Mouse (Mus musculus) common myeloid progenitor, adult 5-6 weeks (primary cell): ENCODE data around the gene Itih2. TPM values are rescaled to one million over a fixed set of nuclear protein-coding genes. Genes with fewer than 3 reads are reported as not detected.
A peak's percentile ranks its signal among the peaks of the same experiment; 100 is the strongest.

ENCODE experiments used
- ATAC-seq: replicated peaks from 2 replicates; pipeline ENCODE4 v1.8.0; 2016; ENCODE audit warnings: low read depth, mild to moderate bottlenecking, moderate TSS enrichment, inconsistent platforms; ENCODE audit not compliant: poor library complexity, severe bottlenecking
- total RNA-seq: library from RNA; stranded (forward); fragments of 200-1000, 187-1606 nt; gene quantifications from 2 replicates; pipeline ENCODE4 v1.2.3, GENCODE M21; 2017

The Itih2 gene
- total RNA-seq, 1 experiment from 2014 or later = not detected

DNA sequence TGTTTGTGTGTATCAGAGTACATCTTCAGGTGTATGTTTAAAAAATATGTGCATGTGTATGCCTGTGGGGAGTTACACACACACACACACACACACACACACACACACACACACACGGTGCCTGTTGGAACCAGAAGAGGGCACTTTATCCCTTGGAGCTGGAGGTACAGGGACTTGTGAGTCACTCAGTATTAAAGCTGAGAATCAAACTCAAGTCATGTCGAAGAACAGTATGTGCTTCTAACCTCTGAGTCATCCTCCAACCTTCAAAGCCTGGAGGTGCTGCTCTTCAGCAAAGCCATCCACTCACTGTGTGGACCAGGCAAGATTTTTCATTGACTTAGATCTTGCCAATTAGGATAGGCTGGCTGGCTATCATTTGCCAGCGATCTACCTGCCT is 9.4 kb downstream of the Itih2 start:
- no peak for ATAC-seq

DNA sequence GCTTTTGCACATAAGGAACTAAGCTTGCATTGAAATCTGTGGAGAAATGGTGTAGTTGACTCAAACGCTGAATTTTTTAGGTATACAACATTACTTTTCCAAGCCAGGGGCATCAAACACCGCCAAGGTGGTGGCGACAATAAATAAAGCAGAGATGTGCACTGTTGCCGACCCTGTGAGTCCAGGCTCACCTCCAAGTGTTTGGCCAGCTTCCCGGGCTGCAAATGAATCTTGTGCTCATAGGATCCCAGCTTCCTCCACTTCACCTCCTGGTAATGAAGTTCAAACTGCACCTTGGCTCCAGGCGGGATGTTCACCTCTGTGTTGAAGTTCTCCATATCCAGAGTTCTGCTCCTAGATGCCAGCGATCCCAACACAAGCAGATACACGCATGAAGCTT is 11.9 kb downstream of the Itih2 start:
- no peak for ATAC-seq

DNA sequence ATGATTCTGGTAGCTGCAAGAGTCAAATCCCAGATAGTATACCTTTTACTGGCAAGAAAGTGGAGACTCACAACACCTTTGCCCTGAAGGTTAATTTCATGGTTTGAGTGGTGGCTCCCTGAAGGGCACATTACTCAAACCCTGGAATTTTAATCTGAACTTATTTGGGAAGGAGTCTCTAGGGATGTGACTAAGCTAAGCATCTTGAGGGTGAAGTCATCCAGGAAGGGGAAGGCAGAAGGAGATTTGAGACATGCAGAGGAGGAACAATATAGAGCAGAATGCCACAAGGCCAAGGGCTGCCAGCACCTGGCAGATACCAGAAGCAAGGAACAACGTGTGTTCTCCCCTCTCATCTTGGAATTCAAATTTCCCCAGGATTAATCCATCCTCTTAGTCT is 12.4 kb downstream of the Itih2 start:
- no peak for ATAC-seq

DNA sequence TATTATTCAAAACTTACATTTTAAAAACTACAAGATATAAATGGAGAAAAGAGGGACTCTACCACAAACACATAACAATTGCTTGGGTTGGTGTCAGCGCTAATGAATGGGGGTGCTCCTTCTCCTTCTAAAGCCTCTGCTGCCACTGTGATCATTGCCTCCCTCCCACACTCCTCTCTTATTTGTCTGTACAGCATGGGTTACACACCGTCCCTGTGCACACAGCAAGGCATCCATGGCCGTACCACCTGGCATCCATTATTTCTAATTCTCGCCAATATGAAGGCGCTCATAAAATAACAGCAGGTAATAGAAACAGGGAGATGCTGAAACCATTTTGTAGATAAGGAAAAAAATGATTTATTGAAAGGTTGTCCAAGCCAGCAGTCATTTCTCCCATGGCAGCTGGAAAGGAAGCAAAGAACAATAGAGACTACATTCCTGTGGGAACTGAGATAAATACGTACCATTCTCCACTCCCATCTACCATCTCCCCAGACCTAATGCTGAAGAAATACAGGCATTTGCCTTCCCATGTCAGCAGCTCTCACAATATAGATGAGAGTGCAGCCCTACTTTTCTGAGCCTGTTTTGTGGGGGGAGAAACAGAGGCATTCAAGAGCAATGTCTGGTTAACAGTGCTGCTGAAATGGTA is 22.5 kb downstream of the Itih2 start:
- no peak for ATAC-seq

DNA sequence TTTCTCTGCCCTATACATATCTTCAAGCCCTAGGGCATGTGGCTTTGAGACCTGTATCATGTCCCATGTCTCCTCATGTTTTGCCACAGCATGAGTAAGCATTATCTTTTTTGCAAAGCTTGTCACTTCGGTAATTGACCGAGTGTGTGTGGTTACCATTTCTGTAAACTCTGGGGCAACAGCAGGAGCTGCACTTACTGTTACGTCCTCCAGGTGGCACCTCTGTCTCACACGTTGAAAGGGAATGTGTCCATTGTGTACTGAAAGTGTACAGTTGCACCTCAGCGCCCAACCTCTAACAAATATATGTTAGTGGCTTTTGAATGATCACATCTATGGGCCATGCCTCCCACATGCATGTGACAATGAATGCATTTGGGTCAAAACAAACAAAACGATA is 30.0 kb downstream of the Itih2 start:
- ATAC-seq = peak; percentile 94

DNA sequence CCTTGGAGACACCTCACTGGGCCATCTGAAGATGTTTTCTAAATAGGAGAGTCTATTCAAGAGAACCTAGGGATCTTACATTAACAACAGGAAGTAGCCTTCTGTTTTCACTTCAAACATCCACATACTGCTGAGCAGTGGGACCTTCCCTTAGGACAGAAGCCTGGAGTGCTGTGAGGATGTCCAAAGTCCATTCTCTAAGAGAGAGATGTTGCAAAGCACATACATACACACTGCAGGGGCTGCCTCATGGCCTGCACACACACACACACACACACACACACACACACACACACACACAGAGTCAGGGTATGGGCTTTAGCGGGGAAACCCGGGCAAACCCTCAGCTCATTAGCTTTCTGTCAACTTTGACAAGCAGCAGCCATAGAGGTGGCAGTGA is 30.7 kb downstream of the Itih2 start:
- no peak for ATAC-seq

DNA sequence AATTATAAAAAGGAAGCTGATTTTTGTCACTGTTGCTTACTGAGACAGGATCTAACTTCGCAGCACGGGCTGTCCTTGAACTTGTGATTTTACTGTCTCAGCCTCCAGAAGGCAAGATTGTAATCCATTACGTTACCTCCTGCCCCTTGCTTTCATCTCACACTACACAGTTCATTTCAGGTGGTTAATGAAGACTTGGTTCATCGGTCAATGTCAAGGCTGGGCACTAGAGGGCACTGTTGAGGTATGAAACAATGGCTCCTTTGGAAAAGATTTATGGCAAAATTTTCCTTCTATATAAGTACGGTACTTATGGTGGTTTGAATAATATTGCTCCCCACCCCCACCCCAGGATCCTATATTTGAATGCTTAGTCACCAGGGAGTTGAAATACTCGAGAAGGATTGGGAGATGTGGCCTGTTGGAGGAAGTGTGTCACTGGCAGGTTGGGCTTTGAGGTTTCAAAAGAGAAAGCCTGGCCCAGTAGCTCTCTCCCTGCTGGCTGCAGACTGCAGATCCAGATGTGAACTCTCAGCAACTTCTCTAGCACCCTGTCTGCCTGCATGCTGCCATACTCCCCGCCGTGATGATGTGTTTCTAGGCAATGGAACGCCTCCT is 32.5 kb downstream of the Itih2 start:
- peak; percentile 64 for ATAC-seq

DNA sequence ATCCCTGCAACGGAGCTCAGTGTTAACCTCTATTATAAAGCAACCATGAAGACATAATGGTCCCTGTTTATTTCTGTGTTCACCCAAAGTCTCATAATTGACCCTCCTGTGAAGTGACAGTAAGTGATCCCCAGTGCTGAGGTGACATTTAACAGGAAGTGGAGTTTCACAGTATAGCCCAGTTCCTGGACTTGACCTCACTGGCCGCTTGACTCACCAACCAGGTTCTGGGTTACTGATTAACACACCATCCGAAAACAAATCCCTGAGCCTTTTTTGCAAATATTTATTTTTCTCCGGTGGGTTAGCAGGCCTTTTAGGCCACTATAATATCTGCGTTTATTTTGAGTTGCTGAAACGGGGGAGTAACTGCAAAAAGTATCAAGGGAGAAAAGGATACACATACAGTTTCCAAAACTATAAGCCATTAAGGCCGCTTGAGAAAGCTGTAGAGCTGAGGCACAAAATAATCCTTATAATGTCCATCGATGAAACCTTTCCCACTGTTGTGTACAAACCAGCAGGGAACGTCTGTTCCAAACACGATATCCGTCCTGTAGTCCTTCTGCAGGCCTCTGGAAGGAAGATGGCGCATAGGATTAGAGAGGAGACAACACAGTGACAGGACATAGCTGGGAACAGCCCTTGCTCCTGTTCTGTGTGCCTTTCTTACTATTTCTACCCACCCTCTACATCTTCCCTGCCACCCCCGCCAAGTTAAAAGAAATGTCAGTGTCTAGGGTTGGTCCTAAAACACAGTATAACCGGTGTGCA is 36.7 kb downstream of the Itih2 start:
- no peak for ATAC-seq

DNA sequence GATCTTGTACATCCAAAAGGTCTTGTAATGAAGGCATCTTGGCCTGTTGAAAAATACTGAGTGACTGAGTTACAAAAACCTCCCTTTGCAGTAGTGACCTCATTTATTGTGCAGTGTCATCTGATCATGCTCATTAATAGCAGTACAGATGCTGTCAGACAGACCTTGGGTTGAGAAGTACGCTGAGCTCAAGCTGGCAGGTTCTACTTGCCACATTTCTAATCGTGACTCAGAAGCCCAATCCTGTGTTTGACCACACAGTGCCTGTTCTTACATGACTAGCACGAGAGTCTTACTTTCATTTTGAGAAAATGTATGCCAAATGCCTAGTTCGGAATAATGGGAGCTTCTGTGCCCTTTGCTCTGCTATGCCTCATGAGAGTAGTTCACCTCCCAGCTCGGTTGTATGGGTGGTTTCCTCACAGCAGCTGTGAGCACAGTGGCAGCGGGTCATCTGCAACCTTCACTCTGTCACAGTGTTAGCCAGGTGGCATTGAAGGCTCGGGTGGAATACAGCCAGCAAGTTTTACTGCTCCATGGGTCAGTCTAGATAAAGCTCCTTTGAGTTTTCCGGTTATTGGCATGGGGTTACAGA is 43.8 kb downstream of the Itih2 start:
- ATAC-seq = no peak

DNA sequence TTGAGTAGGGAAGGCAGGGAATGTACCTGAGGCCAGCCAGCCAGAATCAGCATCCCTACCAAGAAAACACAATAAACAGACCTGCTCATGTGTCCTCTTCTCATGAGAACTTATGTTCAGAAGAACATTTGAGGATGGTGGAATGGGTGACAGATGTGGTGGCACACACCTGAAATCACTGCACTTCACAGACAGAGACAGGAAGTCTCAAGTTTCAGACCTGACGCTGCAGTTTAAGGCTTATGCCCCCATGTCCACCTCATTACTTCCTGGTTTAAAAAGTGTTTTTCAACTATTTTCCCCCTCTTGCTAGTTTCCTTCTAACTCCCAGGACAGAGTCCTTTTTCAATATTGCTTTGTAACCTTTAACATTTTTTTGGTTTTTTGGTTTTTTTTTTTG is 48.5 kb downstream of the Itih2 start:
- ATAC-seq = no peak

DNA sequence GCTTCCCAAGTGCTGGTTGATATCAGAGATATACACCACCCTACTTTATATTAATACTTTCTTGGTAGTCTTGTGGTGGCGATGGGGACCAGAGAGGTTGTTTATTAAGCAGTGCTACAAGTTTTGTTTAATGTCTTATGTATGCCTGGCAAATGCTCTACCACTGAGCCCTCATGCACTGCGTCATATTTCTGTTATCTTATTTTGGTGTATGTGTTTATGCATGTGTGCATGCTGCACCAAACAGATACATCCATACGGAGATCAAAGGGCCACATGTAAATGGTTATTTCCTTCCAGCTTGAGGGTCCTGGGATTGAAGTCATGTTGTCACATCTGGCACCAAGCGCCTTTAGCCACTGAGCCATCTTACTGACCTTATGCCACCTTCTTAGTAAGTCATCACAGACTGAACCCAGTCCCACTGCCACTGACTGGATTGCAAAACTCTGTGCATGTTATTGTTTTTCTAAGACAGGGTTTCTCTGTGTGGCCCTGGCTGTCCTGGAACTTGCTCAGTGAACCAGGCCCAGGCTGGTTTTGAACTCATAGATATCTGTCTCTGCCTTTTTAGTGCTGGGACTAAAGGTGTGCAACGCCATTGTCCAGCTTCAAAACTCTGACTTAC is 49.6 kb downstream of the Itih2 start:
- ATAC-seq = no peak

DNA sequence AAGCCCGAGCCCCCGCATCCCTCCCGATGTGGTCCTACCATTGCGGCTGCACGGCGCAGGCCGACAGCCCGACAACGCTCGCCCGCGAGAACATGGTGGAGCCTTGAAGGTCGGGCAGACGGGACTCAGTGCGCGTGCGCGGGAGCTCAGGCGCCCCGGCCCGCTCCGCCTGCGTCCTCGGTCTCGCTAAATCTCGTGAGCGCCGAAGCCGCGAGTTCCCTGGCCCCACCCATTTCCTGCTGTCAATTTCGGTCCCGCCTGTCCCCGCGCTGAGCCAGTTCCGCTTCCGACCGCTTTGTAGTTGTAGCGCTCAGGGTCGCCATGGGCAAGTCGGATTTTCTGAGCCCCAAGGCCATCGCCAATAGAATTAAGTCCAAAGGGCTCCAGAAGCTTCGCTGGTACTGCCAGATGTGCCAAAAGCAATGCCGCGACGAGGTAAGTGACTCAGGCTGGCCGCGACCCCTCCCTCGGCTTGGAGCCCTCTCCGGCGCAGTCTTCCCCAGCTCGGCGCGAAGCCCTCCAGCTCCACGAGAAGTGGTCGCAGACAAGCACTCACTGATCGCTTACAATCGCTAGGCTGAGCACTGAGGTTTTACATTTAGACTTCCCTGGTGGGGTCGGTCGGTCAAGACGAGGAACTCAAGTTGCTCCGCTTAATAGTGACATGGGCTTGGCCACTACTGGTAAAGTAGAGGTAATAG is 50.7 kb downstream of the Itih2 start, which contains the start of the genes Atp5c1 and Kin:
TSS of gene Atp5c1 (minus strand) at position 201 of the 701 bp plus-strand sequence.
TSS of gene Kin (plus strand) at position 284 of the 701 bp plus-strand sequence.
- peak; percentile 92 for ATAC-seq

DNA sequence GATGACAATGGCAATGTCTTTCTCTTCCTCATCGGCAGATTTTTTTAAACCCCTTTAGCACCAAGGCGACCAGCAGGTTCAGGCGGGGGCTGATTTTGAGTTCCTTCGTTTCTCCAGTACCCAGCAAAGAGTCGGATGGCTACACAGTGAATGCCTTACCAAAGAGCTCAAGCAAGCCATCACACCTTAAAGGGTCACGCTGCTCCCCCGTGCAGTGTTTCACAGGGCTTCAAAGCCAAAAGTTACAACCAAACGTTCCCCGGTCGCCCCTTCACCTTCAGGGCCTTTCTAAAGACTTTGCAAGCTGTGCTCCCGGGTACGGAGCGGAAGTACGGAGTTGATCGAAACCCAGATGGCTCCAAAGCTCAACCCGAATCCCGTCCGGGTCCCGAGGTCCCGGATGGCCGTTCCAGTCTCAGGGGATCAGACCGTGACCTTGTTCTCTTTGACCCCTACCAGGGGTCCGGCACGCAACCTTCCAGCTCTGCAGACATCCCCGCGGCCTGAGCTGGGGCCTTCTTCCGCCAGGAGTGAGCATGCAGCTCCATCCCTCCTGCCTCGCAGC is 51.4 kb downstream of the Itih2 start:
- peak; percentile 29 for ATAC-seq

DNA sequence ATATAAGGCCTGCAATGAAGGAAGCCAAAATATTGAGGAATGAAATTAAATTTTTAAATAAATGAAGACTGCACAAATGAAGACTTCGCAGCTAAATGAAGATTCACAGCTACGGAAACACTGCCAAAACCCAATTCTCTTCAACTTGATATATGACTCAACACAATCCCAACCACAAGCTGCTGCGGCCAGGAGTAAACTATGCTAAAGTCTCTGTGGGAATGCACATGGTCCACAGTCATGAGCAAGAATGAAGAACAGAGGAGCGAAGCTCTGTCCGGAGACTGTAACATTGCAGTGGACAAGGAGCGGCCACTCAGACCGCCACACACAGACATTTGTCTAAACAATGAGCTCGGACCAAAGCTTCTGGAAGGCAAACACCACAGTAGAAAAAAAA is 54.5 kb downstream of the Itih2 start:
- peak; percentile 15; the same call in 1 of the 2 replicates for ATAC-seq

DNA sequence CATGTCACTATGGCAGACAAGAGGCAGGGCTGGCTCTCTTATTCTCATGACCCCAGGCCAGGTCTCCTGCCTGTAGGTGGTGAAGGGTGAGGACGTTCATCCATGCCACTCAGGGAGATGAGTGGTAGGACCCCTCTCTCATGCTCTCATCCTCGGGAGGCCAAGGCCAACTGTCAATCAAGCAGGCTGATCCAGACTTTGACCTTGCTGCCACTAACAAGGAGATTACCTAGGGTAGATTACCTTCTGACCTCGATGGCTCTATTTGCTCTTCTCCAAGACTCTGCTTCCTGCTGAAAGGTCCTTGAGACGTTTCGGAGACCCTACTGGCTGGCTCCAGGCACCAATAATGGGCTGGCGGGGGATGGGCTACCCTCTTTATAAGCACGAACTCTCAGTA is 56.7 kb downstream of the Itih2 start:
- no peak for ATAC-seq

DNA sequence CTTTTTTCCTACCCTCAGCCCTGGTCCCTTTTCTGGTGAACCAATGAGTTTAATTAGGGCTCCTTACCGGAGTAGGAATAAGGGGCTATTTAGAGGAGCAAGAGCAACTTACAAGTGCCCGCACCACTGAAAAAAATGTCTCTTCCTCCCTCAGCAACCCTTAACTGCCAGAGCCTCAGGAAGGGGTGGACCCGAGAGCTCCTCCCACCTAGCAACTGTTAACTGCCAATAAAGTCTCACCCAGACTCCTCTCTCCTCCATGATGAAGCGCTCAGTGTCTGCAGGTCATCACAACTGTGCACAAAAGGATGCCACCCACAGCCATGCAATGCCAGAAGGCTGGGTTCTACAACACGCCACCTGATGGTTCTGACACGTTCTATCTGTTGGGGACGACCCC is 59.4 kb downstream of the Itih2 start:
- ATAC-seq = peak; percentile 62

DNA sequence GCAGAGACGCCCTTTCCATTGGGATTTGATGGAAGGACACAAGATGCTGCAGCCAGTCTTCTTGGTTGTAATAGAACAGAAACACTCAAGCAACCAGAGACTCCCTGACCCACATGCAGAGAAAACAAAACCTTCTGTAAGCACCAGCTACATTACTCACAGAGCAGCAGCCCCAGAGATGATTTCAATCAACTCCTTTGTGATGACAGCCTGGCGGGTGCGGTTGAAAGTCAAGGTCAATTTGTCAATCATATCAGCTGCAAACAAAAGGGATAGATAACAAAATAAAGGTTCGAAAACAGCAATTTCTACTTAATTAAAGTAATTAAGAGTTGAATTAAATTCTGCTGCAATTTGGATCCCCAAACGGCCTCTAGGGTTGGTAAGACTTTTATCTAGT is 72.4 kb downstream of the Itih2 start:
- ATAC-seq = no peak

DNA sequence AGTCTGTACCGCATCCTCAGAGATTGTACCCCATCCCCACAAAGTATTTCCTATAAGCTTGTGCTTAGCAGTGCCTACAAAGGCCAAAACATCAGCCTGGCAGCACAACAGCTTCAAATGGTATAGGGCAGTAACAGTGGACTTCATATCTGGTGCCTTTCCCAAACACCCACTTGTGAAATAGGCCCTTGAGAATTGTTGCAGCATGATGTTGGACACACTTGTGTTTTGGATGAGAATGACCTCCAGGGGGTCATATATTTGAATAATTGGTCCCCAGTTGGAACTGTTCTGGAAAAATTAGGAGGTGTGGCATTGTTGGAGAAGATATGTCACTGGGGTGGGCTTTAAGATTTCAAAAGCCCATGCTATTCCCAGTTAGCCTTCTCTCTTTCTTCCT is 79.2 kb downstream of the Itih2 start:
- ATAC-seq = no peak

DNA sequence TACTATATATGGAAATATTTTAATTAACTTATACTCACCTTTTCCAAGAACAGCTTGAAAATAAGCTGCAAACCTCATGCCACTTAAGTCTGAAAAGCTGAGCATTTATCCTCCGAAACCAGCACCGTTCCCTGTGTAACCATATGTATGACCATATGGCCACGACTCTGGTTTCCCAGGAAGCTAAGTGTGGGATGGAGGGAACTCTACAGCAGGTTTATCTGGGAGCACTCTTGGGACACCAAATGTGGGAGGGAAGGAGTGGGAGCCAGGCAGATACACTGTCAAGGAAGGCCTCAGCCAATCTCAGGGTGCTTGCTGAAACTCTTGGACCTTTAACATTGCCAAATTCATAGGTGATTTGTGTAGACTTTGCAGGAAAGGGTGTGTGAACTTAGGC is 80.3 kb downstream of the Itih2 start:
- ATAC-seq = no peak

DNA sequence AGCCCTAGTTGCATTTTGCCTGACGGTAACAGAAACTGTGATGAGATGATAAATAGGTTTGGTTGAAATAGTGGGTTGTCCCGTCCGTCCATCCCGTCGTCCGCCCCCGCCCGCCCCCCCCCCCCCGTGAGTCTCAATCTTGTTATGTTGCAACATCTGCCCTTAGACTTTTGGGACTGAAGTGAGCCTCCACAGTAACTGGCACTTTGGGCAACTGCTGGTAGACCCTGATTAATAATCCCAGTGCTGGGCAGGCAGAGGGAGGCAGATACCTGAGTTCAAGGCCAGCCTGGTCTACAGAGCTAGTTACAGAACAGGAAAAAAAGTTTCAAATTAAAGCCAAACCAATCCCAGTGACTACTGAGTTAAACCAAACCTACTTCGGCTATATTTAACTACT is 81.7 kb downstream of the Itih2 start:
- no peak for ATAC-seq
